Mouse (Mus musculus) brain, embryonic 14.5 days (tissue): Measurements from ENCODE around the gene Lasp1. TPM values are rescaled to one million over a fixed set of nuclear protein-coding genes. Genes with fewer than 3 reads are reported as not detected.
"Not testable (repeated sequence)": the region's sequence is repeated elsewhere in the genome, so short reads cannot be mapped to it uniquely, and the experiment has no call there.

Source experiments
- DNase-seq: peaks from one replicate; pipeline ENCODE4 v3.0.0-alpha.2; 2011; ENCODE audit warnings: low read depth
- CTCF ChIP-seq: fragments of 200-500 bp; IDR thresholded peaks from 2 replicates; pipeline ENCODE4 v1.5.1; 2012; ENCODE audit warnings: inconsistent platforms, mild to moderate bottlenecking, moderate library complexity, borderline replicate concordance; ENCODE audit not compliant: insufficient read depth, insufficient read length; ENCODE audit errors: extremely low read depth
- POLR2A ChIP-seq: fragments of 200-500 bp; IDR thresholded peaks from 2 replicates; pipeline ENCODE4 v1.6.1; 2012; ENCODE audit warnings: mild to moderate bottlenecking, inconsistent platforms, borderline replicate concordance; ENCODE audit not compliant: poor library complexity, insufficient read depth, insufficient read length, severe bottlenecking; ENCODE audit errors: extremely low read depth
- polyA plus RNA-seq: library from polyadenylated mRNA; depleted of rRNA; stranded (reverse); fragments of >200 nt; gene quantifications from 2 replicates; pipeline ENCODE4 v1.2.3, GENCODE M21; 2012

The Lasp1 gene
- polyA plus RNA-seq, 1 experiment = 139 TPM

- peak; percentile 44 for DNase-seq
- TF ChIP-seq CTCF = peak; percentile 21; the same call in 1 of the 2 replicates
- TF ChIP-seq POLR2A = no peak
Observed at GRCm38 (mm10) chr11:97842001-97842400, 43.2 kb downstream of the Lasp1 start.

- no peak for TF ChIP-seq CTCF
- no peak for TF ChIP-seq POLR2A
- no peak for DNase-seq
Observed at GRCm38 (mm10) chr11:97850367-97850766, 51.6 kb downstream of the Lasp1 start.

- TF ChIP-seq CTCF (no peak), POLR2A (no peak)
- DNase-seq = no peak
Observed at GRCm38 (mm10) chr11:97851601-97852000, 52.8 kb downstream of the Lasp1 start.

- no peak for TF ChIP-seq CTCF
- no peak for TF ChIP-seq POLR2A
Observed at GRCm38 (mm10) chr11:97855473-97855872, 56.7 kb downstream of the Lasp1 start.

GRCm38 (mm10) chr11:97862148-97862547, 63.3 kb downstream of the Lasp1 start:
- TF ChIP-seq POLR2A (no peak), CTCF (no peak)
- no peak for DNase-seq

More at GRCm38 (mm10) chr11:97855473-97855872, 56.7 kb downstream of the Lasp1 start:
- no peak for DNase-seq

- TF ChIP-seq POLR2A = no peak
- TF ChIP-seq CTCF = no peak
Observed at GRCm38 (mm10) chr11:97865421-97865820, 66.6 kb downstream of the Lasp1 start.

GRCm38 (mm10) chr11:97866091-97866888, 67.5 kb downstream of the Lasp1 start:
- DNase-seq = no peak
- TF ChIP-seq POLR2A (no peak), CTCF (no peak)

More at GRCm38 (mm10) chr11:97865421-97865820, 66.6 kb downstream of the Lasp1 start:
- no peak for DNase-seq

- DNase-seq = no peak
- TF ChIP-seq POLR2A = no peak
- TF ChIP-seq CTCF = no peak
Observed at GRCm38 (mm10) chr11:97867591-97867990, 68.8 kb downstream of the Lasp1 start.

GRCm38 (mm10) chr11:97872378-97872777, 73.6 kb downstream of the Lasp1 start:
- DNase-seq = not testable (repeated sequence)

GRCm38 (mm10) chr11:97874396-97874795, 75.6 kb downstream of the Lasp1 start:
- TF ChIP-seq POLR2A (no peak), CTCF (no peak)
- no peak for DNase-seq

GRCm38 (mm10) chr11:97877341-97877740, 78.5 kb downstream of the Lasp1 start:
- no peak for DNase-seq
- no peak for TF ChIP-seq POLR2A
- TF ChIP-seq CTCF = no peak

- DNase-seq = no peak
- TF ChIP-seq CTCF (no peak), POLR2A (no peak)
Observed at GRCm38 (mm10) chr11:97880362-97880761, 81.6 kb downstream of the Lasp1 start.

GRCm38 (mm10) chr11:97883542-97883917, 84.7 kb downstream of the Lasp1 start:
- no peak for TF ChIP-seq POLR2A
- DNase-seq = no peak
